Mouse (Mus musculus) testis, adult 2 months (tissue): Measurements from ENCODE around the gene Scube3. TPM values are rescaled to one million over a fixed set of nuclear protein-coding genes. Genes with fewer than 3 reads are reported as not detected.

Source experiments
- H3K27ac ChIP-seq: fragments of 200-500 bp; 2 replicates; pipeline ENCODE4 v1.5.1; 2012; ENCODE audit warnings: low read depth, low read length; ENCODE audit not compliant: control insufficient read depth, insufficient read depth
- H3K27me3 ChIP-seq: fragments of 200-500 bp; 2 replicates; pipeline ENCODE4 v1.6.1; 2012; ENCODE audit warnings: mild to moderate bottlenecking, low read length, moderate library complexity; ENCODE audit not compliant: control insufficient read depth, insufficient read depth
- H3K36me3 ChIP-seq: fragments of 200-500 bp; 2 replicates; pipeline ENCODE4 v1.6.1; 2012; ENCODE audit warnings: mild to moderate bottlenecking, low read length; ENCODE audit not compliant: control insufficient read depth, insufficient read depth
- H3K4me1 ChIP-seq: fragments of 200-500 bp; 2 replicates; pipeline ENCODE4 v1.6.1; 2012; ENCODE audit warnings: low read length; ENCODE audit not compliant: control insufficient read depth, insufficient read depth
- H3K4me3 ChIP-seq: fragments of 200-500 bp; 2 replicates; pipeline ENCODE4 v1.5.1; 2012; ENCODE audit warnings: low read depth, mild to moderate bottlenecking, low read length, moderate library complexity, mixed read lengths; ENCODE audit not compliant: control insufficient read depth
- CTCF ChIP-seq: fragments of 200-500 bp; IDR thresholded peaks from 2 replicates; pipeline ENCODE4 v1.5.1; 2012; ENCODE audit warnings: low read depth, mild to moderate bottlenecking, inconsistent platforms, low read length, moderate library complexity; ENCODE audit not compliant: control insufficient read depth, insufficient read depth, insufficient replicate concordance
- POLR2A ChIP-seq: fragments of 200-500 bp; IDR thresholded peaks from 2 replicates; pipeline ENCODE4 v1.6.1; 2012; ENCODE audit warnings: low read depth, mild to moderate bottlenecking, inconsistent platforms, low read length, moderate library complexity; ENCODE audit not compliant: control insufficient read depth
- polyA plus RNA-seq: library from polyadenylated mRNA; depleted of rRNA; stranded (reverse); fragments of >200 nt; gene quantifications from 2 replicates; pipeline ENCODE4 v1.2.3, GENCODE M21; 2012

Gene Scube3
- polyA plus RNA-seq, 1 experiment: 3.4 TPM

DNA sequence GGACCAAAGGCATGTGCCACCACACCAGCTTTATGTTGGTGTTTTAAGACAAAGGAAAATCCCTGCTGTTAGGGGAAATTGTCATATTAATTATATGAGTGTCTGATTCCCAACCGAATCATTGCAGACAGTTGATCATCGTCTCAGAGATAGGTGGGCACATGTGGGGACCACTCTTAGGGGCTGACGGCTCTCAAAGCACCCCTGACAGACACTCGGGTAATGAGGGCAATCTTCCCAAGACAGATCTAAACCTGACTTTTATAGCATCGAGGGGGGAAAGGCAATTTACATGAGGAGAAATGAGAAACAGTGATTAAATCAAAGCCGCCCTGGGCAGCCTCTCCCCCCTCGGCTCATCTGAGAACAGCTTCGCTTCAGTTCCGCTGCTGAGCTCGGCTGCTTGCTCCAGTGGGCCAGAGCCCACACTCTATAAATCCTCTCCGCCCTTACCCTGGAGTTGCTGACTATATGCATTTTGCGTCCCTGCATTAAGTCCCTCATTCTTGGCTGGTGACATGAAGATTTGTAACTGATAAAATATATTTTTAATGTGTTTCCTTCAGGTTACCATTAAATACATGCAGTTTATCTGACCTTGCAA is 40.6 kb upstream of the Scube3 start:
- H3K36me3 ChIP-seq: no peaks in the 10 kb centered on the region
- no peak overlapping the region for H3K27ac ChIP-seq
- H3K27me3 ChIP-seq: no peaks in the 10 kb centered on the region
- TF ChIP-seq CTCF (no peak), POLR2A (no peak)
- H3K4me1 ChIP-seq: peaks cover 7% of the 10 kb centered on the region
- H3K4me3 ChIP-seq: no peak overlapping the region

DNA sequence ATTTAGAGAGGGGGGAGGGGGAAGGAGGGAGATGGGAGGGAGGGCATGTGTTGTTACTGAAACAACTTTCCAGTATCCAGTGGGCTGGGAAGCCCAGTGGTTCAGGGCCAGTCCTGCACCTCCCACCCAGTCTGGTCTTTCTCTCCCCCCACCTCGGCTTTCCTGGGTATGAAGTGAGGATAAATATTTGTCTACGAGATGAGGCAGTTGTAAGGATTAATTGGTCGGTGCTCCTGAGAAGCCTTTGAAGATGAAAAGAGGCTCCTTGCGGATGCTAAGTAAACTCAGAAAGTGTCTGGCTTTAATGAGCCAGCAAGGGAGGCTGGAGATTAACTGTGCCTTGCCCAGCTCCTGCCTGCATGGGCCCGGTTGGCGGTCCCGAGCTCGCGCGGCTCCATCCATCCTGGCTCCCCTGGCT is 40.0 kb upstream of the Scube3 start:
- no peak overlapping the region for H3K27ac ChIP-seq
- no peak overlapping the region for H3K4me3 ChIP-seq

DNA sequence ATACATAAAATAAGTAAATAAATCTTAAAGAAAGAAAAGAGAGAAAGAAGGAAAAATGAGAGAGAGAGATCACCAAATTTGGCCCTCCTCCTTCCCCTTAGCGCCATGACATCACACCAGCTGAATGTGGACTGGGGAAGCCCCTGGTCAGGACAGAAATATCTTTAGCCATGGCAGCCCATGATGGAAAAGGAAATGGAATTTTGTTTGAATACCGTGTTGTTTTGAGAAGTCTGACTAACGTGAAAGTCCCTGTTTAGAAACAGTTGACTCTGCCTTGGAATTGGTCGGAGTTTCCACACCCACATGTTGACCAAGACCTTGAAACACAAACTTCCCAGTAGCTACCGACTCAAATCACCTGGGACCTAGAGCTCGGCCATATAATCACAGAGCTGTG is 37.5 kb upstream of the Scube3 start:
- no peak for TF ChIP-seq CTCF
- TF ChIP-seq POLR2A: no peak
- H3K4me3 ChIP-seq: no peak overlapping the region

More for the DNA sequence above, 40.0 kb upstream of the Scube3 start:
- no peaks in the 10 kb centered on the region for H3K36me3 ChIP-seq
- no peaks in the 10 kb centered on the region for H3K27me3 ChIP-seq
- peaks cover 7% of the 10 kb centered on the region for H3K4me1 ChIP-seq
- no peak for TF ChIP-seq CTCF

DNA sequence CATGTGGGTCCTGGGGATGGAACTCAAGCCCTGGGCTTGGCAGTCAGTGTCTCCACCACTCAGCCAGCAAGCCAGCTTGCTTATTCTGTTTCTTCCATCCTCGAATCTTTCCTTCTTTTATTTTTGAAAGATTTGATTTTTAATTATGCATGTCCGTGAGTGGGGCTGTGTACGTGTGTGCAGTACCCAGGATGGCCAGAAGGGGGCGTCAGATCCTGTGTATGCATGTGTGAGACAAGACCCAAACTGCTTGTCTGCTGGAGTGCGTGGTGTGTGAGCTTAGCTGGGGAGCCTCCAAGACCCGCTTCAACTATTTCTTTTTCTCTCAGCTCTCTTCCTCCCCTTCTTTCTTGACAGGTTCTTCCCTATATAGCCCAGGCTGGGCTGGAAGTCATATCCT is 35.6 kb upstream of the Scube3 start:
- no peaks in the 10 kb centered on the region for H3K27me3 ChIP-seq
- peak overlapping the region; percentile 19; the same call in 1 of the 2 replicates for H3K4me3 ChIP-seq
- H3K4me1 ChIP-seq: peaks cover 7% of the 10 kb centered on the region
- H3K27ac ChIP-seq: no peak overlapping the region
- no peaks in the 10 kb centered on the region for H3K36me3 ChIP-seq
- peak; percentile 96 for TF ChIP-seq CTCF
- no peak for TF ChIP-seq POLR2A

More for the DNA sequence above, 37.5 kb upstream of the Scube3 start:
- H3K27me3 ChIP-seq: no peaks in the 10 kb centered on the region
- H3K36me3 ChIP-seq: no peaks in the 10 kb centered on the region
- no peak overlapping the region for H3K27ac ChIP-seq
- peaks cover 7% of the 10 kb centered on the region for H3K4me1 ChIP-seq

DNA sequence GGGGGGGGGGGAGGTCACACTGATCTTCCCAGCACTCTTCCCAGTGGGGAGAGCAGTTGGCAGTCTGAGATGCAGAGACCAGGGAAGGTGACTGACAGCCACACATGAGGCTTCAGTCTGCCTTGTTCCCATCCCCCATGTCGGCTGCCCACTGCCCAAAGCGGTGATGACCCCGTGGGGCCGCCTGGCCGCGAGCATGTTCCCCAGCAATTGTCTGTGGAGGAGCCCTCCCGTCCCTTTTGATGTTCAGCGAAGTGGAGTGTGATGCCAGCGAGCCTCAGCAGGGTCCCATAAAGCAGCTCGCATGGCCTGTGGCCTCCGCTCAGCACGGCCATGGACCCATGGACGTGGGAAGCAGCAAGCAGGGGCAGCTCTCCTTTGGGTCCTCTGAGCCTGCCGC is 34.7 kb upstream of the Scube3 start:
- Histone ChIP-seq H3K27me3 (no peaks in the 10 kb centered on the region), H3K36me3 (no peaks in the 10 kb centered on the region), H3K4me1 (peaks cover 7% of the 10 kb centered on the region), H3K27ac (no peak overlapping the region), H3K4me3 (no peak overlapping the region)
- TF ChIP-seq POLR2A (no peak), CTCF (no peak)

DNA sequence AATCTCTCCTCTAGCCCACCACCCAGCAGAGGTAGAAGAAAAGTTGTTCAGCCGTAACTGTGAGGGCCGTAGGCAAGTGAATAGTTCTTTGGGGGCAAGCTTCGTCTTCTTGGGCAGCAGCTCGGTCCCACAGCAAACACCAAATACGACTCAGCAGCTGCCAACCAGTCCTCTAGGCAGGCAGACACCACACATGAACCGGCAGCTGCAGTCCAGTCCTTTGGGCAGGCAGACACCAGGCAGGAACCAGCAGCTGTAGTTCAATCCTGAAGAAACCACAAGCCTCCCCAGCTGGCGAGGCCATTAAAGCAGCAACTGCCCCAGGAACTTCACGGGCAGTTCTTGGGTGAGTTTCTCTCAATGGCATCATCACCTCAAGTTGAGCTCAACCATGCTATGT is 29.7 kb upstream of the Scube3 start:
- TF ChIP-seq POLR2A (no peak), CTCF (no peak)
- Histone ChIP-seq H3K27ac (no peak overlapping the region), H3K4me3 (no peak overlapping the region), H3K27me3 (no peaks in the 10 kb centered on the region), H3K4me1 (no peaks in the 10 kb centered on the region), H3K36me3 (no peaks in the 10 kb centered on the region)

DNA sequence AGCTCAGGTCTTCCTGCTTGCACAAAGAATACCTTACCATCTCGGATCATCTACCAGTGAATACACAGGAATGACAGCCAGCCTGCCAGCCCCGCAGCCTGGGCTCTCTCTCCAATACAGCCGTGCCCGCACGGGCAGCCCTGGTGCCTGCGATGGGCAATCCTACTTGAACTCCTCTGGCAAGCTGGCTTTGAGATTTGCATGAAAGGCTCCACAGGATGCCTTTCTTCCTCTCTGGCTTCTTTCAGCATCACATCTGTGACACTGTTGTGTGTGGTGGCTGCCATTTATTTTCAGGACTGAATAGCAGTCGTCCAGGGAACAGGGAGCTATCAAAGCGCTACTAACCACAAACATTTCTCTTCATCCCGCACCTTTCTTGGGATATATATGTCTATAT is 25.6 kb upstream of the Scube3 start:
- H3K4me3 ChIP-seq: no peak overlapping the region
- no peak for TF ChIP-seq CTCF
- TF ChIP-seq POLR2A: no peak
- no peaks in the 10 kb centered on the region for H3K4me1 ChIP-seq
- H3K27ac ChIP-seq: no peak overlapping the region
- no peaks in the 10 kb centered on the region for H3K27me3 ChIP-seq
- H3K36me3 ChIP-seq: no peaks in the 10 kb centered on the region

DNA sequence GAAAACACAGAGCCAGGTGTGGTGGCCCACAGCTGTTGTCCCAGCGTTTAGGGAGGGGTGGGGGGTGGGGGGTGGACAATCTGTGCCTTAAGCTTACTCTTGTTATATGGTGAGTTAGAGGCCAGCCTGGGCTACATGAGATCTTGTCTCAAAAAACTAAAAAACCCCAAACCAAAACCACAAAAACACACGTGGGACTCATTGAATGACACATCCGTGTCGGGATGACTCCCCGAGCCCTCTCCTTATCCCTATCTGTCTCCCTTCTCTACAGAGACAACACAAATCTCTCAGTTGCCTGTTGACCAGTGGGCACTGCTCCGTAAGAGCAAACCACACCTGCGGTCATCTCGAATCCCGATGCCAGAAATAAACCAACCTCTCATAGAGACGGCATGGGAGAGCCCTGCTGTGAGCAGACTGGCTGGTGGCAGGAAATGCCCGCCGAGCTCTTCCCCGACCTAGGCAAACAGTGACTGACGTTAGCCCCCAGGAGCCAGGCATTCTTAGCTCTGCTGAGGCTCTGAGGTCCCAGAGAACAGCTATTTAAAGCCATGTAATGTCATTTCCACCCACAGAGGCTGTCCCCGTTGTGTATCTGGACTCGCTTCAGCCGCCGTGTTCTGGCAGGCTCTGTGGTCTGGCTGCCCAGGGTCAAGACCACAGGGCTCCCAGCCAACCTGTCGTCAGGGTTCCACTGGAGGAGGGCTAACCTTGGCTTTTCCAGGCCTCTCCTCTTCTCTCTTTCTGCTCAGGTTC is 24.3 kb upstream of the Scube3 start:
- Histone ChIP-seq H3K27ac (no peak overlapping the region), H3K4me3 (no peak overlapping the region), H3K4me1 (no peaks in the 10 kb centered on the region), H3K27me3 (no peaks in the 10 kb centered on the region), H3K36me3 (no peaks in the 10 kb centered on the region)
- TF ChIP-seq POLR2A: no peak
- no peak for TF ChIP-seq CTCF
